Mouse (Mus musculus): Measurements from ENCODE around the gene 5430402E10Rik.
"Not testable (repeated sequence)": the region's sequence is repeated elsewhere in the genome, so short reads cannot be mapped to it uniquely, and the experiment has no call there.

5430402E10Rik gene

DNA sequence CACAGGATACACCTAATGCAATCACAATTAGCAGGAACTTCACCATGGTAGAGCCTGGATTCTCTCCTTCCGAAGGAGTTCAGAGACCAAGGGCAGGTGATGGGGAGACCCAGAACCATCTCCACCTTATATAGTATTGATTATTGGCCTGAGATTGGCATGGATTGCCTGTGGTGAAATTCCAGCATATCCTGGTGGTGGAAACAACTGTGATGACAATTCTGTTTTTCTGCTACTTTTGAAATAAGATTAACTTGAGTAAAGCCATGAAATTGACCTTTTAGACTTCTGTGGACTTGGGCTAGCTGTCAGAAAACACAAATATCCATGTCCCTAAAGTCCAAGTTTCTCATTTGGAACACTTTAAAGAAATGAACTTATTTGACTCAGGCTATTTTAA is at the start of gene 5430402E10Rik:
Gene 5430402E10Rik (minus strand): TSS at position 101 of the 400 bp plus-strand sequence.
- not testable (repeated sequence) for DNase-seq (ENCODE audit: inconsistent ontology term)

DNA sequence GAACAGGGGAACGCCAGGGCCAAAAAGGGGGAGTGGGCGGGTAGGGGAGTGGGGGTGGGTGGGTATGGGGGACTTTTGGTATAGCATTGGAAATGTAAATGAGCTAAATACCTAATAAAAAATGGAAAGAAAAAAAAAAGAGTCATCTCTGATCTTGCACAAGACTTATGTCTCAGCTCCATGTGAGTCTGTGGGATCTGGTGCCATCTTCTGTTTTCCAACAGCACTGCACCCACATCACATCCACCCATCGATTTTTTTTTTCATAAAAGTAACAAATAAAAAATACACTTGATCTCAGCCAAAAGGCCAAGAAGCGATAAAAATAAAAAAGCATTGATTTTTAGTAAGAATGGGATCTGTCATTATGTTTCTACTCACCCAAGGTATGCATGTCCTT is 44.8 kb downstream of the 5430402E10Rik start:
- DNase-seq (ENCODE audit: inconsistent ontology term) = not testable (repeated sequence)
